Mouse (Mus musculus): ENCODE results near the gene Tmem51.

- TF ChIP-seq CTCF (IDR thresholded peaks at IDR 0.05; ENCODE audit: borderline replicate concordance, insufficient read depth, low read depth, low read length) (no peak), POLR2A (IDR thresholded peaks at IDR 0.05; ENCODE audit: borderline replicate concordance, insufficient read depth, low read length) (no peak)
Observed at GRCm38 (mm10) chr4:142066576-142066975, 17.5 kb downstream of the Tmem51 start.
